Mouse (Mus musculus): ENCODE measurements around the gene Ahsg. TPM values are rescaled to one million over a fixed set of nuclear protein-coding genes. Genes with fewer than 3 reads are reported as not detected.

Ahsg gene
- polyA plus RNA-seq, 1 experiment = not detected

DNA sequence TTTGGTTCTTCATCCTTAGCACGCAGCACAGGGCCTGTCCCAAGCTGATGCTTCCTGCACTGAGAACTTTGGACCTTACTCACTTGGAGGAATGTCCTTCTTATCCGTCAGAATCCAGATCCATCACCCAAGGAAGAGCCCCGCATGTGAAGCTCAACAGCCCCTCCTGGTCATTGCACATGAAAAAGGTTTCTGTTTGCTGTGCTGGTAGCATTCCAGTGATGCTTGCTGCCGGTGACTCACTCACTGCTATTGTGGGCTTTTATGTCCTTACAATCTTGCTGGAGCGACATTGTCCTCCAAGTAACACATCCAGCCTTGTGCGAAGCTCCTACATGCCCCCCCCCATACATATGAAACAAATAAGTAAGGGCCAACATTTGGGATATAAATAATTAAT lies 21.8 kb downstream of the Ahsg start:
- H3ac ChIP-seq (ENCODE audit: control insufficient read depth, insufficient read length) = no peak overlapping the region
- no peaks in the 10 kb centered on the region for H3K36me3 ChIP-seq (ENCODE audit: control insufficient read depth, insufficient read depth)
- H3K4me2 ChIP-seq (ENCODE audit: low read depth) = no peak overlapping the region
- H3K27me3 ChIP-seq (ENCODE audit: control insufficient read depth, insufficient read depth, insufficient read length) = no peaks in the 10 kb centered on the region
- H3K79me2 ChIP-seq (ENCODE audit: control insufficient read depth, insufficient read depth) = no peaks in the 10 kb centered on the region
- no peak overlapping the region for H3K4me3 ChIP-seq
- TF ChIP-seq SRF (IDR thresholded peaks at IDR 0.05; ENCODE audit: control insufficient read depth, insufficient read length, low read depth) (no peak), TCF3 (IDR thresholded peaks at IDR 0.05; ENCODE audit: insufficient read length, low read depth) (no peak), TCF12 (IDR thresholded peaks at IDR 0.05; ENCODE audit: insufficient read depth, poor library complexity, severe bottlenecking) (no peak), MYOG (IDR thresholded peaks at IDR 0.05; ENCODE audit: control insufficient read depth in 1 of 3, insufficient read depth in 1 of 3, insufficient read length in 2 of 3, low read depth in 2 of 3) (no peak), POLR2AphosphoS2 (IDR thresholded peaks at IDR 0.05; ENCODE audit: insufficient read length, low read depth) (no peak), POLR2A (IDR thresholded peaks at IDR 0.05; ENCODE audit: insufficient read length, low read depth) (no peak), E2F4 (IDR thresholded peaks at IDR 0.05; ENCODE audit: insufficient read depth) (no peak), MYOD1 (IDR thresholded peaks at IDR 0.05; ENCODE audit: control insufficient read depth in 1 of 3, insufficient read length in 2 of 3, low read depth in 2 of 3) (no peak), USF1 (IDR thresholded peaks at IDR 0.05; ENCODE audit: low read depth) (no peak), MAX (IDR thresholded peaks at IDR 0.05; ENCODE audit: low read depth) (no peak), REST (IDR thresholded peaks at IDR 0.05; ENCODE audit: insufficient read depth, insufficient read length) (no peak), CEBPB (IDR thresholded peaks at IDR 0.05; ENCODE audit: insufficient read depth, poor library complexity, severe bottlenecking) (no peak)

DNA sequence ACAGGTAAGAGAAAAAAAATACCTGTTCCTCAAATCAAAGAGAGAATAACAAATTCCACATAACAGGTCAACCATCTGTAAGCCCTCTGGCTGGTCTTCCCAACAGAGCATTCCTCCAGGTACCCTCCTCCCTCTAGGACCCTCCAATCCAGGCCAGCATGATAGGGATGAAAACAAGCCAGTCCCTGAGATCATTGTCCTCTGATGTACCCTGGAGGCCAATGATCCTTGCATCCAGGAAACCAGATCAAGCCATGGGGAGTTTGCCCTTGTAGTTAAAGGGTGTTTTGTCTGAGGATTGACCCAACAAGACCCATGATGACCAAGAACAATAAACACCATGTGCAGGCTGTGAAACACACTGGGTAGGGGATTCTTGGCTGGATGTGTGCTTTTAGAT lies 23.2 kb downstream of the Ahsg start:
- Histone ChIP-seq H3K36me3 (ENCODE audit: control insufficient read depth, insufficient read depth) (no peaks in the 10 kb centered on the region), H3ac (ENCODE audit: control insufficient read depth, insufficient read length) (no peak overlapping the region), H3K4me3 (no peak overlapping the region), H3K27me3 (ENCODE audit: control insufficient read depth, insufficient read depth, insufficient read length) (no peaks in the 10 kb centered on the region), H3K79me2 (ENCODE audit: control insufficient read depth, insufficient read depth) (no peaks in the 10 kb centered on the region), H3K4me2 (ENCODE audit: low read depth) (no peak overlapping the region)
- TF ChIP-seq MAX (IDR thresholded peaks at IDR 0.05; ENCODE audit: low read depth) = no peak
- no peak for TF ChIP-seq E2F4 (IDR thresholded peaks at IDR 0.05; ENCODE audit: insufficient read depth)
- TF ChIP-seq TCF3 (IDR thresholded peaks at IDR 0.05; ENCODE audit: insufficient read length, low read depth) = no peak
- TF ChIP-seq USF1 (IDR thresholded peaks at IDR 0.05; ENCODE audit: low read depth) = no peak
- TF ChIP-seq POLR2AphosphoS2 (IDR thresholded peaks at IDR 0.05; ENCODE audit: insufficient read length, low read depth) = no peak
- no peak for TF ChIP-seq POLR2A (IDR thresholded peaks at IDR 0.05; ENCODE audit: insufficient read length, low read depth)

DNA sequence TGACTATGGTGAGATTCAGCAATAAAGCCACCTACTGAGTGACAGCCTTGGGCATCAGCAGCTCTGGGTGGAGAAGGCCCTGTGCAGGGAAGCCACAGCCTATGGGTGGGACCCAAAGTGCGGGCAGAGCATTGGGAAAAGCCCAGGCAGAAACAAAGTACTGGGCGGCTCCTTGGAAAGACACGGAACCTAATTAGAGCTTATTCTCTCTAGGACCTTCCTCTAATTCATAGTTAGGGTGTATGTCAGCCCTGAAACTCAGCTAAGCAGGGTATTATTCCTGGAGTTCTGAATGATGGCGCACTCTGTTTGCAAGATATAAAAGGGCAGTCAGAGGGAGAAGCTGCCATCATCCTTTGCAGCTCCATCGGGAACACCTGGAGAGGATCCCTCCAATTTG lies 27.0 kb downstream of the Ahsg start, which contains the start of gene Fetub:
Fetub (plus strand) TSS at position 301 of the 400 bp plus-strand sequence.
- TF ChIP-seq TCF12 (IDR thresholded peaks at IDR 0.05; ENCODE audit: insufficient read depth, poor library complexity, severe bottlenecking) = no peak
- TF ChIP-seq MYOG (IDR thresholded peaks at IDR 0.05; ENCODE audit: control insufficient read depth in 1 of 3, insufficient read depth in 1 of 3, insufficient read length in 2 of 3, low read depth in 2 of 3) = no peak
- no peak for TF ChIP-seq POLR2A (IDR thresholded peaks at IDR 0.05; ENCODE audit: insufficient read length, low read depth)
- TF ChIP-seq MYOD1 (IDR thresholded peaks at IDR 0.05; ENCODE audit: control insufficient read depth in 1 of 3, insufficient read length in 2 of 3, low read depth in 2 of 3) = no peak
- no peak for TF ChIP-seq USF1 (IDR thresholded peaks at IDR 0.05; ENCODE audit: low read depth)
- no peak for TF ChIP-seq E2F4 (IDR thresholded peaks at IDR 0.05; ENCODE audit: insufficient read depth)
- no peak for TF ChIP-seq CEBPB (IDR thresholded peaks at IDR 0.05; ENCODE audit: insufficient read depth, poor library complexity, severe bottlenecking)
- TF ChIP-seq REST (IDR thresholded peaks at IDR 0.05; ENCODE audit: insufficient read depth, insufficient read length) = no peak
- no peak within 1 kb of the TSS for H3K4me2 ChIP-seq (ENCODE audit: low read depth)
- no peaks in the 10 kb centered on the region for H3K79me2 ChIP-seq (ENCODE audit: control insufficient read depth, insufficient read depth)
- no peaks in the 10 kb centered on the region for H3K27me3 ChIP-seq (ENCODE audit: control insufficient read depth, insufficient read depth, insufficient read length)
- no peak within 1 kb of the TSS for H3K4me3 ChIP-seq
- no peaks in the 10 kb centered on the region for H3K36me3 ChIP-seq (ENCODE audit: control insufficient read depth, insufficient read depth)
- no peak within 1 kb of the TSS for H3ac ChIP-seq (ENCODE audit: control insufficient read depth, insufficient read length)

DNA sequence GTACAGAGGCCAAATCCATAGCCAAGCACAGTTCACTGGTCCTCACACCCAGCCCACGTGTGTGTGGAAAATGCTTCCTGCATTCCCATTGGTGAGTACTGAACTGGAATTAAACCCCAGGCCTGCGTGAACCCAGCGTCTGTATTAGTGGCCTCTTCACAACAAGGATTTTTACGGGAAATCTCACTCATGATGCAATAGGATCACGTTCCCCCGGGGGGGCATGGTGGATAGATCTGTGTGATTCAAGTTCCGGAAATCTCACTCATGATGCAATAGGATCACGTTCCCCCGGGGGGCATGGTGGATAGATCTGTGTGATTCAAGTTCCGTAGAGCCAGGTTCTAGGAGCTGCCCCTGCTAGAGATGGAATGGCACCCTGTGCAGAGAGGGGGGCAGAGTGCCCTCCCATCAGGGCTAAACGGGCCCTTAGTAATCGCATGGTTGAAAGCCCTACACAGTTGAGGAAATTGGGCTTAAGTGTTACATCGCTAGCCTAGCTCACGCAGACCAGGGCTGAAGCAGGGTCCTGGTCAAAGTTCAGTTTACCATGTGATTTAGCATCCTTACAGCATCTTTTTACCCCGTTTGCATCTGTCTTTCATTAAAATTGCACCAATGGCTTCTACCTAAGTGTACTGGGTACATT lies 27.7 kb downstream of the Ahsg start:
- Histone ChIP-seq H3K36me3 (ENCODE audit: control insufficient read depth, insufficient read depth) (no peaks in the 10 kb centered on the region), H3ac (ENCODE audit: control insufficient read depth, insufficient read length) (no peak overlapping the region), H3K4me3 (no peak overlapping the region), H3K27me3 (ENCODE audit: control insufficient read depth, insufficient read depth, insufficient read length) (no peaks in the 10 kb centered on the region), H3K4me2 (ENCODE audit: low read depth) (no peak overlapping the region), H3K79me2 (ENCODE audit: control insufficient read depth, insufficient read depth) (no peaks in the 10 kb centered on the region)
- no peak for TF ChIP-seq MAX (IDR thresholded peaks at IDR 0.05; ENCODE audit: low read depth)
- peak; percentile 65; the same call in 1 of the 2 replicates for TF ChIP-seq CEBPB (IDR thresholded peaks at IDR 0.05; ENCODE audit: insufficient read depth, poor library complexity, severe bottlenecking)

DNA sequence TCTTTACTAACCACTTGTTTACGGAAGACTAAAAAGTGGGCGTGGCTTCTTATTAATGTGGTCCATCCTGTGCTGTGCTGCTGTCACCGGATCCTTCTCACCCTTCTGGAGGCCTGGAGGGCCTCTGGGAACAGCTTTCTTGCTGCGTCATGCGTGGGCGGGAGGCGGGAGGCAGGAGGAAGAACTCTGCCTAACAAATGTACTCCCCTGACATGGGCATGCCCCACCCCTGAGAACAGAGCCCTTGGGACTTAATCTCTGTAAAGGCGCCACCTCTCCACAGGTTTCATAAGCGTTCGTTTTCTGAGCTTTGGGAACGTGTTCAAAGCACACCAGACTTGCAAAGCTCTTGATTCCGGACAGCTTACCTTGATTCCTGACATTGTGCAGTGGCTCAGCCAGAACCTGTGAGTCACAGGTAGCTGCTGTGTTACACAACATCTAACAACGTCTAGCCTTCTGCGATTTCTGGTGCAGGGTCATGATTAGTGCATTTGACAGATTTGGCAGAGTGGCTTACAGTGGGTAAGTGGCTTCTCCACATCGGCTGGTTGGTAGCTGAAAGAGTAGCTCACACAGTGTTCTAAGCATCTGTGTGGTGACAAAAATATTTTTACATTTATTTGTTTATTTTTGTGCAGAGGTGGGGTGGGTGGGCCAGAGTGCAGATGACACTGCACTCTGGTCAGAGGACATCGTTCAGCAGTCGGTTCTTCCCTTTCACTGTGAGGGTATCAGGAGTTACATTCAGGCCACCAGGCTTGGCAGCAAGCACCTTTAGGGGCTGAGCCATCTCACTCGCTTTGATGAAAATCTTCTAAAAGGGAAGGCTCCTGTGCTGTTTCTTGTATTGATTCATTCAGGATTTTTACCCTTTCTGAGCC lies 29.1 kb downstream of the Ahsg start:
- Histone ChIP-seq H3K79me2 (ENCODE audit: control insufficient read depth, insufficient read depth) (no peaks in the 10 kb centered on the region), H3K27me3 (ENCODE audit: control insufficient read depth, insufficient read depth, insufficient read length) (no peaks in the 10 kb centered on the region), H3ac (ENCODE audit: control insufficient read depth, insufficient read length) (no peak overlapping the region), H3K36me3 (ENCODE audit: control insufficient read depth, insufficient read depth) (no peaks in the 10 kb centered on the region), H3K4me2 (ENCODE audit: low read depth) (peak overlapping the region; percentile 87), H3K4me3 (no peak overlapping the region)
- TF ChIP-seq TCF12 (IDR thresholded peaks at IDR 0.05; ENCODE audit: insufficient read depth, poor library complexity, severe bottlenecking) (no peak), REST (IDR thresholded peaks at IDR 0.05; ENCODE audit: insufficient read depth, insufficient read length) (no peak), USF1 (IDR thresholded peaks at IDR 0.05; ENCODE audit: low read depth) (no peak), MAX (IDR thresholded peaks at IDR 0.05; ENCODE audit: low read depth) (no peak), POLR2AphosphoS2 (IDR thresholded peaks at IDR 0.05; ENCODE audit: insufficient read length, low read depth) (no peak), POLR2A (IDR thresholded peaks at IDR 0.05; ENCODE audit: insufficient read length, low read depth) (no peak), E2F4 (IDR thresholded peaks at IDR 0.05; ENCODE audit: insufficient read depth) (no peak), CEBPB (IDR thresholded peaks at IDR 0.05; ENCODE audit: insufficient read depth, poor library complexity, severe bottlenecking) (no peak), TCF3 (IDR thresholded peaks at IDR 0.05; ENCODE audit: insufficient read length, low read depth) (no peak), MYOG (IDR thresholded peaks at IDR 0.05; ENCODE audit: control insufficient read depth in 1 of 3, insufficient read depth in 1 of 3, insufficient read length in 2 of 3, low read depth in 2 of 3) (no peak), SRF (IDR thresholded peaks at IDR 0.05; ENCODE audit: control insufficient read depth, insufficient read length, low read depth) (no peak), MYOD1 (IDR thresholded peaks at IDR 0.05; ENCODE audit: control insufficient read depth in 1 of 3, insufficient read length in 2 of 3, low read depth in 2 of 3) (no peak)

Data from myocyte (in vitro differentiated cells).